Comparison of ENCODE assay signal across 7 mouse cellular contexts in the genomic region with DNA sequence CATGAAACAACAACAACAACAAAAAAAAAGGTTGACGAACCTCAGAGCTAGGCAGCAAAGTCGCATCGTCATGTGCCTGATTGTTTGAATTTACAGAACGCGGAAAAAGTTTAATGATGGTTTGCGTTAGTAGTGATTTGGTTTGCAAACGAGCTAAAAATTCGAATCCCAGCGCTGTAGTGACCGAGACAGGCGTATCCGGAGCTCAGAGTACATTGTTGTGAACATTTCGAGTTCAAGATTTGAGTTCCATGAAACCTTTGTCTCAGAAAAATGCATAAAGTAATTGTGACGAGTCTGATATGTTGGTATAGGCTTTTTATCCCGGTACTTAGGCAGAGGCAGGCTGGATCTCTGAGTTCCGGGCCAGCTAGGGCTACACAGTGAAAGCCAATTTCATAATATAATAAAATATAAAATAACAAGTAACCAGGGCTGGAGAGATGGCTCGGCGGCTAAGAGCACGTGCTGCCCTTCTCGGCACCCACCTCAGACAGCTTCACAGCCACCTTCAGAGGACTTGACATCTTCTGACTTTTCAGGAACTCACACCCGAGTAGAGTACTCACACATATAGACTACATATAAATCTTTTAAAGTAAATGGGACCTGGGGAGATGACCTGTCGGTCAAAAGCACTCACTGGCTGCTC. TPM values are rescaled to one million over a fixed set of nuclear protein-coding genes. Genes with fewer than 3 reads are reported as not detected.
DNase-seq lines count a peak whose midpoint lies in the region; ATAC-seq lines count a peak whose summit lies in the region.

No protein-coding gene starts in this region.

- peak overlapping the region; percentile 89 for H3K9ac ChIP-seq in limb, embryonic 13.5 days
- peak overlapping the region; percentile 85 for H3K9ac ChIP-seq in stomach, embryonic 15.5 days

- H3K9me3 ChIP-seq in megakaryocyte, embryonic 14.5 days = no peaks in the 10 kb centered on the region
- no peaks in the 10 kb centered on the region for H3K9me3 ChIP-seq in forebrain, embryonic 10.5 days
- H3K9me3 ChIP-seq in limb, embryonic 13.5 days = no peaks in the 10 kb centered on the region
- no peaks in the 10 kb centered on the region for H3K9me3 ChIP-seq in stomach, embryonic 15.5 days

- H3K27ac ChIP-seq in forebrain, embryonic 10.5 days = peak overlapping the region; percentile 99
- peak overlapping the region; percentile 95 for H3K27ac ChIP-seq in limb, embryonic 13.5 days
- H3K27ac ChIP-seq in stomach, embryonic 15.5 days = peak overlapping the region; percentile 97

- H3K4me2 ChIP-seq in limb, embryonic 13.5 days (replicated peaks) = peak overlapping the region; percentile 70
- peak overlapping the region; percentile 70 for H3K4me2 ChIP-seq in stomach, embryonic 15.5 days

- 29% methylated on average over 22 of the region's 22 CpGs for WGBS in forebrain, embryonic 10.5 days
- 17% methylated on average over 22 of the region's 22 CpGs for WGBS in limb, embryonic 13.5 days
- 15% methylated on average over 22 of the region's 22 CpGs for WGBS in stomach, embryonic 15.5 days

- peaks cover 22% of the 10 kb centered on the region for H3K36me3 ChIP-seq in megakaryocyte, embryonic 14.5 days (replicated peaks; ENCODE audit: low read length)
- H3K36me3 ChIP-seq in forebrain, embryonic 10.5 days (replicated peaks) = peaks cover 16% of the 10 kb centered on the region
- peaks cover 4% of the 10 kb centered on the region; the same call in 1 of the 2 replicates for H3K36me3 ChIP-seq in limb, embryonic 13.5 days
- no peaks in the 10 kb centered on the region for H3K36me3 ChIP-seq in stomach, embryonic 15.5 days

- peaks cover 41% of the 10 kb centered on the region for H3K4me1 ChIP-seq in megakaryocyte, embryonic 14.5 days
- H3K4me1 ChIP-seq in forebrain, embryonic 10.5 days = peaks cover 42% of the 10 kb centered on the region
- peaks cover 28% of the 10 kb centered on the region for H3K4me1 ChIP-seq in limb, embryonic 13.5 days
- peaks cover 14% of the 10 kb centered on the region; the same call in 1 of the 2 replicates for H3K4me1 ChIP-seq in stomach, embryonic 15.5 days

- H3K27me3 ChIP-seq in megakaryocyte, embryonic 14.5 days (replicated peaks) = no peaks in the 10 kb centered on the region
- H3K27me3 ChIP-seq in forebrain, embryonic 10.5 days (ENCODE audit: poor library complexity, severe bottlenecking) = no peaks in the 10 kb centered on the region
- H3K27me3 ChIP-seq in limb, embryonic 13.5 days = no peaks in the 10 kb centered on the region
- no peaks in the 10 kb centered on the region for H3K27me3 ChIP-seq in stomach, embryonic 15.5 days (replicated peaks)

- peak overlapping the region; percentile 96 for H3K4me3 ChIP-seq in megakaryocyte, embryonic 14.5 days (replicated peaks)
- peak overlapping the region; percentile 100 for H3K4me3 ChIP-seq in forebrain, embryonic 10.5 days
- H3K4me3 ChIP-seq in limb, embryonic 13.5 days = peak overlapping the region; percentile 99
- H3K4me3 ChIP-seq in stomach, embryonic 15.5 days (replicated peaks) = peak overlapping the region; percentile 99

- no peak for ATAC-seq in megakaryocyte, adult 5-6 weeks (ENCODE audit: poor library complexity, severe bottlenecking)
- no peak for ATAC-seq in limb, embryonic 13.5 days (ENCODE audit: low FRiP score, low read depth)
- ATAC-seq in stomach, embryonic 15.5 days (ENCODE audit: insufficient read depth, low FRiP score, low read depth) = no peak

- DNase-seq in forebrain, embryonic 10.5 days (ENCODE audit: extremely low spot score, low spot score) = no peak
- no peak for DNase-seq in testis, postnatal 10 days (ENCODE audit: low spot score)
- DNase-seq in adrenal gland, postnatal 36 days = no peak

RNA-seq across cellular contexts. Expression of a gene that starts 1.0 kb away (rescaled TPM):
- polyA plus RNA-seq in megakaryocyte, embryonic 14.5 days (2012; ENCODE audit: insufficient read depth, low replicate concordance) = 46.9 and 49.4 TPM in 2 replicates
- total RNA-seq in megakaryocyte, adult 5-6 weeks (2015) = 86.2 and 87.9 TPM in 2 replicates
- 90.5 and 102 TPM in 2 replicates for total RNA-seq in megakaryocyte, adult 5-6 weeks (2017)
- 33.4 and 33.8 TPM in 2 replicates for polyA plus RNA-seq in forebrain, embryonic 10.5 days (2016; fragmentation: Nextera tagmentation; extraction: Ambion mirVana)
- polyA plus RNA-seq in limb, embryonic 13.5 days (2015; fragmentation: Nextera tagmentation; extraction: Ambion mirVana) = 40.9 and 48.7 TPM in 2 replicates
- 63.9 and 67.3 TPM in 2 replicates for polyA plus RNA-seq in stomach, embryonic 15.5 days (2015; fragmentation: Nextera tagmentation; extraction: Ambion mirVana)
- 10 to 100 TPM; 80.6 to 81.1 TPM for total RNA-seq in adrenal gland, postnatal 36 days (2021)

RNA-seq across cellular contexts. Expression of a gene that starts 19.6 kb away (rescaled TPM):
- 9.5 and 14.6 TPM in 2 replicates for polyA plus RNA-seq in megakaryocyte, embryonic 14.5 days (2012; ENCODE audit: insufficient read depth, low replicate concordance)
- 39.2 and 40.0 TPM in 2 replicates for total RNA-seq in megakaryocyte, adult 5-6 weeks (2015)
- total RNA-seq in megakaryocyte, adult 5-6 weeks (2017) = 34.3 and 56.2 TPM in 2 replicates
- polyA plus RNA-seq in forebrain, embryonic 10.5 days (2016; fragmentation: Nextera tagmentation; extraction: Ambion mirVana) = 53.9 and 56.8 TPM in 2 replicates
- polyA plus RNA-seq in limb, embryonic 13.5 days (2015; fragmentation: Nextera tagmentation; extraction: Ambion mirVana) = 40.8 and 41.5 TPM in 2 replicates
- polyA plus RNA-seq in stomach, embryonic 15.5 days (2015; fragmentation: Nextera tagmentation; extraction: Ambion mirVana) = 48.2 and 50.7 TPM in 2 replicates
- total RNA-seq in adrenal gland, postnatal 36 days (2021) = 10 to 100 TPM; 82.4 to 92.7 TPM

RNA-seq across cellular contexts. Expression of a gene that starts 59.0 kb away (rescaled TPM):
- polyA plus RNA-seq in megakaryocyte, embryonic 14.5 days (2012; ENCODE audit: insufficient read depth, low replicate concordance) = 3,221 and 4,089 TPM in 2 replicates
- 726 and 746 TPM in 2 replicates for total RNA-seq in megakaryocyte, adult 5-6 weeks (2015)
- 1,905 and 2,227 TPM in 2 replicates for total RNA-seq in megakaryocyte, adult 5-6 weeks (2017)
- polyA plus RNA-seq in forebrain, embryonic 10.5 days (2016; fragmentation: Nextera tagmentation; extraction: Ambion mirVana) = 1,382 and 1,410 TPM in 2 replicates
- polyA plus RNA-seq in limb, embryonic 13.5 days (2015; fragmentation: Nextera tagmentation; extraction: Ambion mirVana) = 1,375 and 1,469 TPM in 2 replicates
- 1,122 and 1,488 TPM in 2 replicates for polyA plus RNA-seq in stomach, embryonic 15.5 days (2015; fragmentation: Nextera tagmentation; extraction: Ambion mirVana)
- total RNA-seq in adrenal gland, postnatal 36 days (2021) = 100 to 1,000 TPM; 706 to 750 TPM
